Comparison of ENCODE assay signal across 8 mouse cellular contexts in the genomic region with DNA sequence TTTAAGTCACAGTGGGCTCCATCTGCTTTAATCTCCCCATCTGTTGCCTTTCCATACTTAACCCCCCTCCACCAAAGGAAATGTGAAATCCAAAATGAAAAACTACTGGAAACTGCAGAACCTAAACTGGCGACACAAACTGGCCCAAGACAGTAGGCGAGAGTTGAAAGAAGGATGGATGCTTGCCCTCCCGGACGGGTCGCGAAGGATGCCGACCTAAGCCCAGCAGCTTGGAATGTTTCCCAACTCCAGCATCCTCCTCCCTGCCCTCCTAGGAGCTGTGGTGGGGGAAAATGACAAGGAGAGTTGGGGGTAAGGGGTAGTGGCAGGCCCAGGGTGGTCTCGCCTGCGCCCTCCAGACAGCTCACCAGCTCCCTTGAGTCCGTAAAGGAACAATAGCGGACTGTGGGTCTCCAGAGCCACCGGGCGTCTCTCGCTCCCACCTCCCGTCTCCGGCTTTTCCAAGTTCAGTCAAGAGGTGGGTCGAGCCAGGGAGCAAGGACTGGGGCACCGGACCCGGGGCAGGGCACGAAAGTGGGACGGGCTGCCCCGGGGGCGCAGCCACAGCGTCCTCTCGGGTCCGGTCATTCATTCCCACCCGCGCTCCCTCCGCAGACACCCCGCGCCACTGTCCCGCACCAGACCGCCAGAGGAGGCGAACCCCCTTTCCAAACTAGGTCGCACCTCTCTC. TPM values are rescaled to one million over a fixed set of nuclear protein-coding genes. Genes with fewer than 3 reads are reported as not detected.
A peak's percentile ranks its signal among the peaks of the same experiment; 100 is the strongest.
DNase-seq lines count a peak whose midpoint lies in the region; ATAC-seq and TF ChIP-seq lines count a peak whose summit lies in the region.

No protein-coding gene starts in this region.

- H3K27me3 ChIP-seq in forebrain, embryonic 16.5 days (replicated peaks; ENCODE audit: control insufficient read depth, insufficient read depth, low read length), result no peaks in the 10 kb centered on the region
- H3K27me3 ChIP-seq in testis, adult 2 months (ENCODE audit: control insufficient read depth, insufficient read depth, low read length), result no peaks in the 10 kb centered on the region

- peak; percentile 60 for ATAC-seq in forebrain, embryonic 16.5 days

- no peaks in the 10 kb centered on the region for H3K9me3 ChIP-seq in forebrain, embryonic 16.5 days (ENCODE audit: control insufficient read depth, low read length)

- peaks cover 24% of the 10 kb centered on the region for H3K4me1 ChIP-seq in forebrain, embryonic 16.5 days (replicated peaks; ENCODE audit: control insufficient read depth, insufficient read depth, low read length)
- no peaks in the 10 kb centered on the region; the same call in 1 of the 2 replicates for H3K4me1 ChIP-seq in testis, adult 2 months (ENCODE audit: control insufficient read depth, insufficient read depth, low read length)

- H3K27ac ChIP-seq in left cerebral cortex, adult 2 months, result peak overlapping the region; percentile 76
- H3K27ac ChIP-seq in forebrain, embryonic 16.5 days (ENCODE audit: low read length), result peak overlapping the region; percentile 69
- H3K27ac ChIP-seq in macrophage, result no peak overlapping the region
- H3K27ac ChIP-seq in testis, adult 2 months (ENCODE audit: control insufficient read depth, insufficient read depth, low read depth, low read length), result peak overlapping the region; percentile 69

- H3K9ac ChIP-seq in forebrain, embryonic 16.5 days (replicated peaks; ENCODE audit: low read depth, low read length), result peak overlapping the region; percentile 83

- H3K79me2 ChIP-seq in macrophage (ENCODE audit: inconsistent target), result peaks cover 49% of the 10 kb centered on the region; the same call in 1 of the 2 replicates

- no peak for DNase-seq in left cerebral cortex, adult 2 months (ENCODE audit: extremely low spot score in 1 of 2, low spot score in 2 of 2)
- no peak for DNase-seq in left cerebral cortex, postnatal 25 days (ENCODE audit: low spot score in 2 of 2)
- peak; percentile 17 to 41 for DNase-seq in adrenal gland, postnatal 36 days
- DNase-seq in kidney, adult 11 months, result peak; percentile 34
- no peak for DNase-seq in frontal cortex, postnatal 14 days (ENCODE audit: low spot score in 2 of 2)

- TF ChIP-seq POLR2A in testis, adult 2 months (IDR thresholded peaks at IDR 0.05; ENCODE audit: control insufficient read depth, low read depth, low read length), result no peak

- intact Hi-C loops in left cerebral cortex, adult 2 months (cut with DNase I), result loop anchor here (5.0 kb wide), 2 partner anchors 104 to 154 kb away; no protein-coding TSS in a partner anchor
- intact Hi-C loops in left cerebral cortex, postnatal 25 days (cut with DNase I), result loop anchor here (10.0 kb wide), 1 partner anchor 209 kb away; no protein-coding TSS in a partner anchor

- TF ChIP-seq CTCF in left cerebral cortex, adult 2 months (IDR thresholded peaks at IDR 0.05), result no peak
- TF ChIP-seq CTCF in testis, adult 2 months (IDR thresholded peaks at IDR 0.05; ENCODE audit: control insufficient read depth, insufficient read depth, insufficient replicate concordance, low read depth, low read length), result no peak

- H3K4me3 ChIP-seq in left cerebral cortex, adult 2 months, result peak overlapping the region; percentile 71
- peak overlapping the region; percentile 78 for H3K4me3 ChIP-seq in forebrain, embryonic 16.5 days (replicated peaks; ENCODE audit: low read length)
- peak overlapping the region; percentile 65 for H3K4me3 ChIP-seq in macrophage (ENCODE audit: inconsistent target)
- peak overlapping the region; percentile 89 for H3K4me3 ChIP-seq in testis, adult 2 months (ENCODE audit: control insufficient read depth, low read depth, low read length)

- under 1% methylated on average over 31 of the region's 35 CpGs for WGBS in forebrain, embryonic 16.5 days
- WGBS in macrophage (ENCODE audit: missing documents), result 4% methylated on average over 35 of the region's 35 CpGs

- no peaks in the 10 kb centered on the region for H3K36me3 ChIP-seq in forebrain, embryonic 16.5 days (ENCODE audit: control insufficient read depth, insufficient read depth)
- H3K36me3 ChIP-seq in macrophage (ENCODE audit: inconsistent target), result no peaks in the 10 kb centered on the region
- no peaks in the 10 kb centered on the region; the same call in 1 of the 2 replicates for H3K36me3 ChIP-seq in testis, adult 2 months (ENCODE audit: control insufficient read depth, insufficient read depth, low read length)

- peak overlapping the region; percentile 64 for H3K4me2 ChIP-seq in forebrain, embryonic 16.5 days (ENCODE audit: low read length)

RNA-seq across cellular contexts. Expression of a gene that starts 0.7 kb away (rescaled TPM):
- 10 to 100 TPM in 1 of 2 experiments, 1 to 10 TPM in 1; 8.9 to 12.5 TPM for total RNA-seq in left cerebral cortex, adult 2 months (2021)
- total RNA-seq in left cerebral cortex, postnatal 25 days (2021), result 1 to 10 TPM; 7.5 to 8.9 TPM
- total RNA-seq in adrenal gland, postnatal 36 days (2021), result 10 to 100 TPM; 25.9 to 32.3 TPM
- polyA plus RNA-seq in forebrain, embryonic 16.5 days (2015; fragmentation: Nextera tagmentation; extraction: Ambion mirVana), result 33.3 and 40.0 TPM in 2 replicates
- total RNA-seq in macrophage (2018; cell fraction: chromatin; rRNA removed), result 10 to 100 TPM in 24 of 26 experiments, 1 to 10 TPM in 2; 8.3 to 70.6 (median 36.7) TPM
- 10 to 100 TPM in 13 of 26 experiments, 1 to 10 TPM in 13; 2.6 to 14.7 (median 8.2) TPM for total RNA-seq in macrophage (2018; cell fraction: cytosol; rRNA removed)
- 10 to 100 TPM in 16 of 26 experiments, 1 to 10 TPM in 10; 4.2 to 46.2 (median 16.6) TPM for total RNA-seq in macrophage (2018; cell fraction: nucleus; rRNA removed)
- 4.9 to 12.5 TPM (median 12.5 TPM) in 3 replicates for polyA plus RNA-seq in macrophage (2018)
- 66.8 and 80.0 TPM in 2 replicates for polyA plus RNA-seq in testis, adult 2 months (2012; rRNA removed)

Comparison
In these comparisons a context has a peak if more than half of its experiments do, and no peak if none do; other contexts are left out.
1. DNase-seq: peak in adrenal gland, postnatal 36 days (2 of 2) and kidney, adult 11 months (single experiment); none in left cerebral cortex, adult 2 months (0 of 2), left cerebral cortex, postnatal 25 days (0 of 2) and frontal cortex, postnatal 14 days (0 of 2).
2. Peak in every context shown above with its lines, with median percentiles within 50 percentile points of each other: H3K4me3 ChIP-seq.